31 mouse cellular contexts compared by ENCODE assay signal in genomic region chr17:82834177-82834576, GRCm38 (mm10).
"Had no signal": no experiment of that assay in that cellular context is flagged by ENCODE, and none has a peak within 500 bp of the region (broad histone marks: within the 10 kb centered on the region; RNA-seq: fewer than 3 reads in every experiment).

No protein-coding gene starts in this region.

- DNase-seq: left cerebral cortex, postnatal 4 days; liver; liver, embryonic 13.5 days; liver, postnatal 0 days; lung, adult 18-20 months; lung, adult 2 months; lung, embryonic 14.5 days; lung, postnatal 10 days; lung, postnatal 14 days; lung, postnatal 36 days; lung, postnatal 4 days had no signal

- H3K4me2 ChIP-seq: limb, embryonic 12.5 days; limb, embryonic 13.5 days; limb, embryonic 15.5 days; liver, embryonic 11.5 days; liver, embryonic 12.5 days; liver, embryonic 13.5 days; liver, embryonic 15.5 days; lung, embryonic 14.5 days; lung, embryonic 15.5 days; midbrain, embryonic 12.5 days; midbrain, embryonic 13.5 days; midbrain, embryonic 15.5 days; neural tube, embryonic 12.5 days; neural tube, embryonic 13.5 days had no signal

- H3K9me3 ChIP-seq: limb, embryonic 10.5 days; limb, embryonic 12.5 days; limb, embryonic 13.5 days; limb, embryonic 15.5 days; liver, embryonic 12.5 days; liver, embryonic 13.5 days; liver, embryonic 15.5 days; lung, embryonic 15.5 days; midbrain, embryonic 10.5 days; midbrain, embryonic 12.5 days; midbrain, embryonic 13.5 days; midbrain, embryonic 15.5 days; neural tube, embryonic 12.5 days; neural tube, embryonic 13.5 days had no signal

- H3K27me3 ChIP-seq: limb, embryonic 12.5 days; limb, embryonic 13.5 days; limb, embryonic 15.5 days; liver, embryonic 12.5 days; liver, embryonic 13.5 days; liver, embryonic 15.5 days; lung, embryonic 15.5 days; megakaryocyte, embryonic 14.5 days; midbrain, embryonic 12.5 days; midbrain, embryonic 13.5 days; midbrain, embryonic 15.5 days; neural tube, embryonic 12.5 days; neural tube, embryonic 13.5 days had no signal

- H3K9ac ChIP-seq: limb, embryonic 12.5 days; limb, embryonic 13.5 days; limb, embryonic 15.5 days; liver, embryonic 12.5 days; liver, embryonic 13.5 days; liver, embryonic 14.5 days; liver, embryonic 15.5 days; liver, postnatal 0 days; lung, embryonic 14.5 days; lung, embryonic 15.5 days; midbrain, embryonic 12.5 days; midbrain, embryonic 13.5 days; midbrain, embryonic 15.5 days; neural tube, embryonic 12.5 days; neural tube, embryonic 13.5 days had no signal

- H3K4me3 ChIP-seq: limb, embryonic 10.5 days; limb, embryonic 12.5 days; limb, embryonic 13.5 days; limb, embryonic 15.5 days; liver, embryonic 12.5 days; liver, embryonic 13.5 days; liver, embryonic 15.5 days; lung, embryonic 15.5 days; megakaryocyte, embryonic 14.5 days; midbrain, embryonic 10.5 days; midbrain, embryonic 12.5 days; midbrain, embryonic 13.5 days; midbrain, embryonic 15.5 days; myocyte; neural tube, embryonic 12.5 days; neural tube, embryonic 13.5 days had no signal

- H3K27ac ChIP-seq: limb, embryonic 10.5 days; limb, embryonic 12.5 days; limb, embryonic 13.5 days; limb, embryonic 15.5 days; liver, embryonic 12.5 days; liver, embryonic 13.5 days; liver, embryonic 14.5 days; liver, embryonic 15.5 days; lung, embryonic 15.5 days; macrophage; midbrain, embryonic 10.5 days; midbrain, embryonic 12.5 days; midbrain, embryonic 13.5 days; midbrain, embryonic 15.5 days; neural tube, embryonic 12.5 days; neural tube, embryonic 13.5 days had no signal

- ATAC-seq: liver, embryonic 12.5 days; liver, postnatal 0 days; lung, postnatal 0 days; midbrain, embryonic 13.5 days; midbrain, embryonic 15.5 days; midbrain, embryonic 16.5 days had no signal

- H3K36me3 ChIP-seq: limb, embryonic 10.5 days; limb, embryonic 12.5 days; limb, embryonic 13.5 days; limb, embryonic 15.5 days; liver, embryonic 12.5 days; liver, embryonic 13.5 days; liver, embryonic 15.5 days; lung, embryonic 15.5 days; midbrain, embryonic 10.5 days; midbrain, embryonic 12.5 days; midbrain, embryonic 13.5 days; midbrain, embryonic 15.5 days; neural tube, embryonic 12.5 days; neural tube, embryonic 13.5 days had no signal

- H3K4me1 ChIP-seq: limb, embryonic 10.5 days; limb, embryonic 12.5 days; limb, embryonic 13.5 days; limb, embryonic 15.5 days; liver, embryonic 12.5 days; liver, embryonic 13.5 days; liver, embryonic 15.5 days; lung, embryonic 15.5 days; megakaryocyte, embryonic 14.5 days; midbrain, embryonic 10.5 days; midbrain, embryonic 12.5 days; midbrain, embryonic 13.5 days; midbrain, embryonic 15.5 days; neural tube, embryonic 12.5 days; neural tube, embryonic 13.5 days had no signal
